Mouse (Mus musculus) frontal cortex, adult 2 months (tissue): ENCODE data around the gene Tgfbr2. TPM values are rescaled to one million over a fixed set of nuclear protein-coding genes. Genes with fewer than 3 reads are reported as not detected.

Experiments used
- DNase-seq, 2 experiments: peaks; one replicate each; pipeline ENCODE4 v3.0.0; 2022; ENCODE audit warnings: low spot score in 1 of 2; ENCODE audit errors: extremely low spot score in 1 of 2
- polyA plus RNA-seq: library from polyadenylated mRNA; depleted of rRNA; stranded (reverse); fragments of >200 nt; gene quantifications from 2 replicates; pipeline ENCODE4 v1.2.3, GENCODE M21; 2012; rRNA removed

The Tgfbr2 gene
- 9.1 and 11.5 TPM in 2 replicates for polyA plus RNA-seq

GRCm38 (mm10) chr9:116174481-116175461 is at the start of gene Tgfbr2:
TSS of gene Tgfbr2 (minus strand) at chr9:116175360.
- peak in 1 of 2 experiments; percentile 61 for DNase-seq

GRCm38 (mm10) chr9:116223368-116223767 is 48.2 kb upstream of the Tgfbr2 start:
- peak in 1 of 2 experiments; percentile 28 for DNase-seq

GRCm38 (mm10) chr9:116222643-116223042 is 47.5 kb upstream of the Tgfbr2 start:
- DNase-seq = no peak

GRCm38 (mm10) chr9:116222000-116222399 is 46.8 kb upstream of the Tgfbr2 start:
- DNase-seq = no peak

GRCm38 (mm10) chr9:116221565-116221964 is 46.4 kb upstream of the Tgfbr2 start:
- no peak for DNase-seq

DNA sequence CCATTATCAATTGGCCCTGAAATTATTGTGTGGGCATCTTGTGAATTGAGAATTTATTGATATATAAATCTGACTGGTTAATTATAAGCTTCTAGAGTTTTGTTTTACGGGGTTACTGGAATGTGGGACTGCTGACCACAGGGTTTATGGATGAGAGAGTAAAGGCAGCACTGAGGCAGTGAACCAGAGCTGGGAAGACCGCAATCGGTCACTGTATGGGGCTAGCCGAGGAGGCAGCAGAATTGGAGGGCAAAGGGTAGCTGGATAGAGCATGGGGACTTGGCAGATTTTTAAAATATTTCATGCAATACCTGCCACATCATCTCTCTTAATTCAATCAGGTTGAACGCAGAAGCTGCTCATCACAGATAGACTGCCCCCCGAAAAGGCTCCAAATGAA is 45.5 kb upstream of the Tgfbr2 start:
- no peak for DNase-seq

DNA sequence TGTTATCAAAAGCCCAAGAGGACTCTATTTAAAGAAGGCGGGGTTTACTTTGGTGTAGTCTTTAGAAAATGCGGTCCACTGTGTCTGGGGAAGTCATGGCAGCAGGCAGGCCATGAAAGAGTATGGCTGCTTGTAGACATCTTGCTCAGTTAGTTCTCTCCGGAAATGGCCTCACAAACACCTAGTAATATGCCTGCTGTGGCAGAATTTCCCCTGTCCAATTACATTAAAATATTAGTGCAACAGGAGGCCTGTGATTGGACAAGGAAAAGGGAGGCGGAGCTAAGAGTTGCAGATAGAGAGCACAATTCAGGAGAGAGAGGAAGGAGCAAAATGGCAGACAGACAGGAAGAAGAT is 45.0 kb upstream of the Tgfbr2 start:
- DNase-seq = no peak

- DNase-seq = no peak
Measured at GRCm38 (mm10) chr9:116219234-116220158, 44.3 kb upstream of the Tgfbr2 start.

DNA sequence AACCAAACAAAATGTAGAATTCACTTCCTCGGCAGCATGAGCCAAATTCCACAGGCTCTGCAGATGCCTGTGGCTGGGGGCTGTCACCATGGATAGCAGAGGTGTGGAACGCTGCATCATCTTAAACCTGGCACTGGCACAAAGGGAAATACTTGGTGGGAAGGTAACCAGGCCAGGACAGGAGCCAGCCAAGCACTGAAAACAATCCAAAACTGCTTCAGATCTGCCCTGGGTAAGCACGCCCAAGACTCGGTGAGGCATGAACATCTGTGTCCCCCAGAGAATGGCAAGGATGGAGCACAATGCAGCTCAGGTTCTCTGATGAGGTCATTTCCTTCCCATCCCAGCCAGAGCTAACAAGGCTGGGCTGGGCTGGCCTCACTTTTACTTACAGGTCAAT is 43.6 kb upstream of the Tgfbr2 start:
- DNase-seq = peak in 1 of 2 experiments; percentile 20

DNA sequence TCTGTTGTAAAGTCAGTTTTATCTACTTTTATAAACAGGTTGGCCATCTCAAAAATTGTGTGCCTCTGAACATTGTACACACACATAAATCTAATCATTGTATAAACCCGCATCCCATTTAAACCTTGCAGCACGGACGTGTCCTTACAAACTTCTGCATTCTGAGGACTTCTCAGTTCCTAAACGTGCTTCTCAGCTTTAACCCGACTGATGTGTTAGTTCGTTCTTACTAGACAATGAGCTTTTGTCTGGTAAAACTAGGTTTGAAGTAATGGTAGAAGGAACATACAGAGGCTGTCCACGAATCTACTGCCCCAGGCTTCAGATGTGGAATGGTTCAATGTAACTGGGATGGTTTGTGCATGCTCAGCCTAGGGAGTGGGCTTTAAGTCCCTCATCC is 41.9 kb upstream of the Tgfbr2 start:
- no peak for DNase-seq

GRCm38 (mm10) chr9:116216677-116217076 is 41.5 kb upstream of the Tgfbr2 start:
- no peak for DNase-seq

DNA sequence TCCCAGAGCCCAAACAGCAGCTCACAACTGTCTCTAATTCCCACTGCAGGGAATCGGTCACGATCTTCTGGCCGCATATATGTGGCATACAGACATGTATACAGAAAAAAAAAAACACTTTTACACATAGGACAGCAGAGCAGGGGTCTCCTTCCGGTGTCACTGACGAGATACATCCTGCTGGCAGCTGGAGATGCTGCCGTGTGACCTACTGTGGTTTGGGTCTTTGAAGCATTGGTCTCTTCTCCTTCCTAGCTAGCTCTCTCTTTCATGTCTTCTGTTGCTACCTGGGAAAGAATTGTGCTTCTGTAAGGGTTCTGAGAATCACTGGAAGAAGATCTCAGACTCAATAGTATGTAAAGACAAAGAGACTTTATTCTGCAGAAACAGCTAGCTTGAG is 39.1 kb upstream of the Tgfbr2 start:
- DNase-seq = no peak

- DNase-seq = no peak
Measured at GRCm38 (mm10) chr9:116212915-116213619, 37.9 kb upstream of the Tgfbr2 start.

DNA sequence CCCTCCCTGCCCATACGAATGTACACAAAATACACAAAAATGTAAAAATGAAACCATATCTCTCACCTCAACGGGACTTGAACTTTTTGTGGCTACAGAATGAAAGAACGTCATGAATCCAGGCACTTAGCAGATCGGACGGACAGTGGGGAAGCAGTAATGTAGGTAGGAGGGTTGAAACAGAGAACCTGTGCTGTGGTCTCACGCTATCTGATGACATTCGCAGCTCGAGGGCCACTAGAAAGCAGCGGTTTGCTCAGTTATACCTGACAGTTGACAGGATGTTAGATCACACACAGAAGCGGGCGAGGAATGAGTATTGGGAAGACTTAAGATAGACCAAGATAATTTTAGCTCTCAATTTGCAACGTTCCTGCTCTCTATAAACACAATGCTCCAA is 36.9 kb upstream of the Tgfbr2 start:
- no peak for DNase-seq

- no peak for DNase-seq
Measured at GRCm38 (mm10) chr9:116208169-116208904, 33.2 kb upstream of the Tgfbr2 start.

DNA sequence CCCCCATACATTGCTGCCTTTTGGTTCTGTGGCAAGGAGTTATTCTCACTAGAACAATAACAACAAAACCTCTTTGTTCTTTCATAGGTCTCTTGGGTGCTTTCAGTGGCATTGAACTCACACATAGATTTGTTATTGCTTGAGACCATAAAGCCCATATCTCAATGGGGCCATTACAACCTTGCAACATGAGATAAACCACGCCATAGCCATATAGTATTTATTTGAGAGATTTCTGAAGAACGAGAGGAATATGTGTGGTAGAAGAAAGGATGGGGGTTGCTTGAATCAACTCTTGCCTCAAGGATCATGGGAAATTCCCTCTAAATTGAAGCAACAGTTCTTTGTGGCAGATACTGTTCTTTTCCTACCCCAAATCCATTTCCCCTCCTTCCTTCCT is 31.7 kb upstream of the Tgfbr2 start:
- DNase-seq = no peak

GRCm38 (mm10) chr9:116203675-116204074 is 28.5 kb upstream of the Tgfbr2 start:
- DNase-seq = no peak

DNA sequence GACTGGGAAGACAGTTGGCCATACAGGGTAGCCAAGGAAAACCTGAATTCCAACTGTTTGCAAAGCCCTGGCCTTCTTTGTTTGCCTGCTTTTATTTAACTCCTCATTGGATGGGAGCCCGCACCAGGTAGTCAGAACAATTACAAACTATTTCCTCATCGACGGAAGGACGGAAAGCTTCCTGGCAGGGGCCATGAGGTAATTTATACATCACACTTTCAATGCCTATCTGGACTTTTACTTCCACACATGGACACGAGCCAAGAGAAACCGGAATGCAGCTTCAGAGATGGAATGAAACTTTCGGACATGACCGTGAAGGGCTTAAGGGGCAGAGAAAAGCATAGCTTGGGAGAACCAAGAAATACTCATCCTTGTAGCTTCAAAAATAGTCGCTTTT is 24.0 kb upstream of the Tgfbr2 start:
- no peak for DNase-seq

- no peak for DNase-seq
Measured at GRCm38 (mm10) chr9:116198488-116198887, 23.3 kb upstream of the Tgfbr2 start.
